Mouse (Mus musculus) lung, adult 2 months (tissue): Measurements from ENCODE around the gene Cmbl.

Experiments used
- CTCF ChIP-seq: fragments of 200-500 bp; IDR thresholded peaks from 2 replicates; pipeline ENCODE4 v1.5.1; 2011; ENCODE audit warnings: mild to moderate bottlenecking, low read length, control low read depth; ENCODE audit not compliant: insufficient read depth
- POLR2A ChIP-seq: fragments of 200-500 bp; IDR thresholded peaks from 2 replicates; pipeline ENCODE4 v1.6.1; 2011; ENCODE audit warnings: low read depth, mild to moderate bottlenecking, control low read depth, low read length, borderline replicate concordance; ENCODE audit errors: extremely low read depth

DNA sequence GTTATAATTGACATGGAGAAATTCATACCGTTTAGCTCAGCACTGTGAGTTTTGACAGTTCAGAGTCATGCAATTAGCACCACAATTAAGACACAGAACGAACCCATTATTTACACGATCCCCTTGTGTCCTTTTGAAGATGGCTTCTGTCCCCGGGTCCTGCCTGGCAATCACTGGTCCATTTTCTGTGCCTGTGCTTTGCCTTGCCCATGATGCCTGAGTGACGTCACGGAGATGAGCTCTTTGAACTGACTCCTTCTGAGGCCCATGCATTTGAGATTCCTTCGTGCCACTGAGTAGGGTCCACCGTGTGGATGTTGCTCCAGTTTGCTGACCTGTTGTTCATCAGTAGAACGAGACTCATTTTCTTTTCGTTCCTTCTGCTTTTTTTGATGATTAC, 63.0 kb downstream of the Cmbl start:
- TF ChIP-seq CTCF (no peak), POLR2A (no peak)
